ENCODE assay signal across 8 mouse cellular contexts in the genomic region with DNA sequence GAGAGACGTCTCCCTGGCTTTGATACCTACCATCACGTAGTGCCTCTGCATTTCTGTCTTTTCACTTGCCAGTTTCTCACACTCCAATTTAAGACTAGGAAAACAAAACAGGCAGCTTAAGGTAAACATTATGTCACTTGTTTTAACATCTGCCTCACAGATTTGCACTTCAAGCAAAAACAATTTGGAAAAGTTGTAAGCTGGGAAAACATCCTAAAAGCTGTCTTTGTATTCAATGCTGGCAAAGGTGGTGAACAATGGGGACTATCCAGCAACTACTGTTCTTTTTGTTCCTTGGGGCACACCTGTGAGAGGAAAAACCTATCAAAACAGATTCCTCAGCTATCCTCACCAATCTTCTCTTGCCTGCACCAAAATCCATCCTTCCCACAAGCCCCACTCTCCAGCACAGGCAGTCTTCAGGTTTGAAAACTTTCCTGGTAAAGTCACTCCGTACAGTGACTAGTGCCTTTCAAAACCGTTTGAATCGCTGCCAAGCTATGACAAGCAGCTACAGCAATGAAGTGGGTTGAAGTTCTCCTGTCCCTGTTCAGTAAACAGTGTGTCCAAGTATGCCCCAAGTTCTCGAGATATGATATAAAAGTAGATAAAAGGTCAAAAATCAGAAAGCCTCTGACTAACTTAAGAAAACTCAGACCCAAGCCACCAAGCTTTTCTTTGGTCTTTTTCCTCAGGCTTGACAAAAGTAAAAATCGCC. TPM values are rescaled to one million over a fixed set of nuclear protein-coding genes. Genes with fewer than 3 reads are reported as not detected.
DNase-seq lines count a peak whose midpoint lies in the region; ATAC-seq and TF ChIP-seq lines count a peak whose summit lies in the region.

No protein-coding gene starts in this region.

- H3K27ac ChIP-seq in embryonic facial prominence, embryonic 13.5 days: 0 out of 2 replicates have a peak overlapping the region, but pooled peaks have one; percentile 4
- H3K27ac ChIP-seq in hindbrain, embryonic 10.5 days: peak overlapping the region; percentile 96
- no peak overlapping the region for H3K27ac ChIP-seq in limb, embryonic 11.5 days (replicated peaks; ENCODE audit: low read depth, low read length)
- H3K27ac ChIP-seq in midbrain, embryonic 14.5 days (replicated peaks; ENCODE audit: low read depth, low read length): no peak overlapping the region

- no peaks in the 10 kb centered on the region for H3K9me3 ChIP-seq in E14TG2a.4 (ENCODE audit: low read length)
- H3K9me3 ChIP-seq in embryonic facial prominence, embryonic 13.5 days: no peaks in the 10 kb centered on the region
- no peaks in the 10 kb centered on the region for H3K9me3 ChIP-seq in hindbrain, embryonic 10.5 days
- H3K9me3 ChIP-seq in limb, embryonic 11.5 days (ENCODE audit: control insufficient read depth, low read length): no peaks in the 10 kb centered on the region
- no peaks in the 10 kb centered on the region for H3K9me3 ChIP-seq in midbrain, embryonic 14.5 days (ENCODE audit: control insufficient read depth, low read length)

- peaks cover 33% of the 10 kb centered on the region for H3K4me1 ChIP-seq in E14TG2a.4 (replicated peaks; ENCODE audit: low read depth, low read length)
- peaks cover 42% of the 10 kb centered on the region for H3K4me1 ChIP-seq in embryonic facial prominence, embryonic 13.5 days
- peaks cover 56% of the 10 kb centered on the region for H3K4me1 ChIP-seq in hindbrain, embryonic 10.5 days (replicated peaks)
- H3K4me1 ChIP-seq in limb, embryonic 11.5 days (ENCODE audit: control insufficient read depth, insufficient read depth, low read length): peaks cover 25% of the 10 kb centered on the region
- peaks cover 49% of the 10 kb centered on the region for H3K4me1 ChIP-seq in midbrain, embryonic 14.5 days (ENCODE audit: control insufficient read depth, insufficient read depth, low read length)

- WGBS in embryonic facial prominence, embryonic 13.5 days: 14% methylated on average over 7 of the region's 7 CpGs
- WGBS in hindbrain, embryonic 10.5 days: 28% methylated on average over 7 of the region's 7 CpGs
- WGBS in limb, embryonic 11.5 days: 39% methylated on average over 7 of the region's 7 CpGs
- 8% methylated on average over 7 of the region's 7 CpGs for WGBS in midbrain, embryonic 14.5 days

- peaks cover 3% of the 10 kb centered on the region for H3K27me3 ChIP-seq in E14TG2a.4 (ENCODE audit: insufficient read depth, low read length)
- peaks cover 6% of the 10 kb centered on the region; the same call in 1 of the 2 replicates for H3K27me3 ChIP-seq in embryonic facial prominence, embryonic 13.5 days
- peaks cover 23% of the 10 kb centered on the region for H3K27me3 ChIP-seq in hindbrain, embryonic 10.5 days (ENCODE audit: insufficient read depth, poor library complexity, severe bottlenecking)
- H3K27me3 ChIP-seq in limb, embryonic 11.5 days (ENCODE audit: control insufficient read depth, insufficient read depth, low read length): no peaks in the 10 kb centered on the region
- no peaks in the 10 kb centered on the region for H3K27me3 ChIP-seq in midbrain, embryonic 14.5 days (ENCODE audit: control insufficient read depth, insufficient read depth, low read length)

- peak; percentile 24 for DNase-seq in cerebellum, adult 11-12 months
- no peak for DNase-seq in cerebellum, adult 8-10 months
- DNase-seq in hindbrain, embryonic 10.5 days (ENCODE audit: low spot score): no peak
- DNase-seq in limb, embryonic 11.5 days (ENCODE audit: low spot score): no peak
- peak; percentile 74 for DNase-seq in midbrain, embryonic 14.5 days
- DNase-seq in c-Kit-positive CD71-positive TER-119-positive erythroid progenitor cells, embryonic 14.5 days (ENCODE audit: low spot score): no peak

- peaks cover 52% of the 10 kb centered on the region for H3K36me3 ChIP-seq in E14TG2a.4 (ENCODE audit: insufficient read depth, low read length)
- H3K36me3 ChIP-seq in embryonic facial prominence, embryonic 13.5 days: peaks cover 7% of the 10 kb centered on the region; the same call in 1 of the 2 replicates
- peaks cover 24% of the 10 kb centered on the region for H3K36me3 ChIP-seq in hindbrain, embryonic 10.5 days
- no peaks in the 10 kb centered on the region for H3K36me3 ChIP-seq in limb, embryonic 11.5 days (ENCODE audit: control insufficient read depth, insufficient read depth, low read length)
- no peaks in the 10 kb centered on the region for H3K36me3 ChIP-seq in midbrain, embryonic 14.5 days (ENCODE audit: control insufficient read depth, insufficient read depth, low read length)

- peak overlapping the region; percentile 90 for H3K4me3 ChIP-seq in E14TG2a.4 (replicated peaks; ENCODE audit: low read length)
- peak overlapping the region; percentile 86 for H3K4me3 ChIP-seq in embryonic facial prominence, embryonic 13.5 days
- peak overlapping the region; percentile 88 for H3K4me3 ChIP-seq in hindbrain, embryonic 10.5 days
- peak overlapping the region; percentile 86 for H3K4me3 ChIP-seq in limb, embryonic 11.5 days (ENCODE audit: low read depth, low read length)
- H3K4me3 ChIP-seq in midbrain, embryonic 14.5 days (replicated peaks; ENCODE audit: low read depth, low read length): peak overlapping the region; percentile 91

- H3K4me2 ChIP-seq in embryonic facial prominence, embryonic 13.5 days: peak overlapping the region; percentile 65
- H3K4me2 ChIP-seq in limb, embryonic 11.5 days (ENCODE audit: low read depth, severe bottlenecking): peak overlapping the region; percentile 67
- H3K4me2 ChIP-seq in midbrain, embryonic 14.5 days (ENCODE audit: low read length): peak overlapping the region; percentile 66

- no peak for ATAC-seq in embryonic facial prominence, embryonic 13.5 days (ENCODE audit: insufficient number of reproducible peaks, insufficient read depth, low FRiP score, low TSS enrichment, low read depth)
- no peak for ATAC-seq in limb, embryonic 11.5 days (ENCODE audit: insufficient number of reproducible peaks, low FRiP score, low TSS enrichment, low read depth)
- ATAC-seq in midbrain, embryonic 14.5 days (ENCODE audit: low FRiP score, low TSS enrichment): no peak

- no peak for TF ChIP-seq CTCF in E14TG2a.4 (conservative IDR thresholded peaks at IDR 0.05; ENCODE audit: low read length)

- H3K9ac ChIP-seq in embryonic facial prominence, embryonic 13.5 days: peak overlapping the region; percentile 91
- peak overlapping the region; percentile 36 for H3K9ac ChIP-seq in limb, embryonic 11.5 days (ENCODE audit: low read length)
- H3K9ac ChIP-seq in midbrain, embryonic 14.5 days (replicated peaks; ENCODE audit: low read length): peak overlapping the region; percentile 83; the same call in 1 of the 2 replicates

RNA-seq across cellular contexts. Expression of a gene that starts 2.7 kb away (rescaled TPM):
- polyA plus RNA-seq in embryonic facial prominence, embryonic 13.5 days (2015; fragmentation: Nextera tagmentation; extraction: Ambion mirVana): 32.6 and 36.7 TPM in 2 replicates
- polyA plus RNA-seq in hindbrain, embryonic 10.5 days (2016; fragmentation: Nextera tagmentation; extraction: Ambion mirVana): 26.9 and 44.0 TPM in 2 replicates
- polyA plus RNA-seq in limb, embryonic 11.5 days (2014; fragmentation: Nextera tagmentation; extraction: Ambion mirVana): 31.4 and 31.8 TPM in 2 replicates
- 43.5 and 51.0 TPM in 2 replicates for polyA plus RNA-seq in midbrain, embryonic 14.5 days (2014; fragmentation: Nextera tagmentation; extraction: Ambion mirVana)

Comparison
In these comparisons a context has a peak if more than half of its experiments do, and no peak if none do; other contexts are left out.
1. DNase-seq: peak in cerebellum, adult 11-12 months (single experiment) and midbrain, embryonic 14.5 days (single experiment); none in cerebellum, adult 8-10 months (single experiment), hindbrain, embryonic 10.5 days (single experiment), limb, embryonic 11.5 days (single experiment) and c-Kit-positive CD71-positive TER-119-positive erythroid progenitor cells, embryonic 14.5 days (single experiment).
2. H3K27ac ChIP-seq: peak in embryonic facial prominence, embryonic 13.5 days (single experiment) and hindbrain, embryonic 10.5 days (single experiment); none in limb, embryonic 11.5 days (single experiment) and midbrain, embryonic 14.5 days (single experiment).
3. H3K9ac ChIP-seq: peak in every context shown above with its lines; median percentile 91 in embryonic facial prominence, embryonic 13.5 days; 83 in midbrain, embryonic 14.5 days; 36 in limb, embryonic 11.5 days.
4. Peak in every context shown above with its lines, with median percentiles within 50 percentile points of each other: H3K4me3 ChIP-seq and H3K4me2 ChIP-seq.